Mouse (Mus musculus) CH12.LX (cell line): ENCODE measurements at regions not wholly inside any gene's neighbourhood (a gene's known extent, or its start where the extent isn't known, plus 50 kb on each side); places are given as distances from the start of the nearest gene placed in this dataset.

ENCODE experiments used
- BHLHE40 ChIP-seq: IDR thresholded peaks from 2 replicates; pipeline ENCODE4 v1.6.1; 2011; ENCODE audit warnings: mild to moderate bottlenecking, low read depth, low read length, improper control_type of control experiment
- CHD2 ChIP-seq: IDR thresholded peaks from 2 replicates; pipeline ENCODE4 v1.6.1; 2011; ENCODE audit warnings: low read length, improper control_type of control experiment
- CTCF ChIP-seq, 2 experiments: IDR thresholded peaks in 1 of 2; conservative IDR thresholded peaks in 1 of 2; 2 replicates each; pipeline ENCODE4 v1.5.1; 2011 to 2012; ENCODE audit warnings: low read depth in 2 of 2, low read length in 2 of 2, improper control_type of control experiment in 1 of 2, inconsistent platforms in 1 of 2, mild to moderate bottlenecking in 1 of 2, moderate library complexity in 1 of 2
- EP300 ChIP-seq: IDR thresholded peaks from 2 replicates; pipeline ENCODE4 v1.6.1; 2011; ENCODE audit warnings: low read length, improper control_type of control experiment
- HCFC1 ChIP-seq: IDR thresholded peaks from 2 replicates; pipeline ENCODE4 v1.6.1; 2012; ENCODE audit warnings: low read depth, mild to moderate bottlenecking, inconsistent platforms, low read length, improper control_type of control experiment
- POLR2A ChIP-seq: IDR thresholded peaks from 2 replicates; pipeline ENCODE4 v1.6.1; 2011; ENCODE audit warnings: low read depth, mild to moderate bottlenecking, improper control_type of control experiment, low read length
- RAD21 ChIP-seq: IDR thresholded peaks from 2 replicates; pipeline ENCODE4 v1.6.1; 2011; ENCODE audit warnings: low read depth, mild to moderate bottlenecking, low read length, improper control_type of control experiment, moderate library complexity
- ZKSCAN1 ChIP-seq: IDR thresholded peaks from 2 replicates; pipeline ENCODE4 v1.6.1; 2012; ENCODE audit warnings: low read depth, inconsistent platforms, low read length, improper control_type of control experiment, borderline replicate concordance

DNA sequence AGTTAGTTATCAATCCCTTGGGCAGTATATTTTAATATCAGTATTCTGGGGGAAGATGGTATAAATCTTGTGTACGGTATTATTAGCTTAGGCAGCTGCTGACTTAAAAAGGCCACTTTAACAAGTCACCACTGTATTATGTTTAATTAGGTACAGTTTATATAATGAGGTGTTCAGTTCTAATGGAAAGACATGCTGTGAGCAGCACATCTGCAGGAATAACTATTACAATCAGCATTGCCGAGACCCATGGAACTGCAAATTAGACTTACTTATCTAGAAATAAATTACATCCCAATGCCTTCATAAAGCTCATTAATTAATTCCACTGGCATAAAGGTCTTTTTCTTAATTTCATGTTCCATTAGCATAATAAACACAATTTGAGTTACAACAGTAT is 252.7 kb upstream of the Pkn2 start:
- no peak for TF ChIP-seq RAD21
- no peak for TF ChIP-seq BHLHE40
- no peak for TF ChIP-seq CHD2
- no peak for TF ChIP-seq EP300
- no peak for TF ChIP-seq HCFC1
- no peak for TF ChIP-seq POLR2A
- no peak for TF ChIP-seq CTCF (conservative IDR thresholded peaks at IDR 0.05 in 1 of 2, IDR thresholded peaks at IDR 0.05 in 1 of 2; ENCODE audit: low read depth in 2 of 2, low read length in 2 of 2)
- no peak for TF ChIP-seq ZKSCAN1
